Mouse (Mus musculus) B cell, adult 62 days (primary cell): ENCODE results near the gene Meis1. TPM values are rescaled to one million over a fixed set of nuclear protein-coding genes. Genes with fewer than 3 reads are reported as not detected.

ENCODE experiments used
- total RNA-seq: library from RNA; stranded (reverse); gene quantifications from 4 replicates; pipeline ENCODE4 v1.2.4, GENCODE M21; 2023

Gene Meis1
- 2.6 to 3.3 TPM (median 3.0 TPM) in 4 replicates for total RNA-seq

GRCm38 (mm10) chr11:19018489-19019203 is at the start of gene Meis1:
Gene Meis1 (minus strand): TSS chr11:19018985.

